Mouse (Mus musculus) kidney, postnatal 25 days (tissue): ENCODE measurements at regions not wholly inside any gene's neighbourhood (a gene's known extent, or its start where the extent isn't known, plus 50 kb on each side); places are given as distances from the start of the nearest gene placed in this dataset.

ENCODE experiments used
- DNase-seq, 2 experiments: peaks; one replicate each; pipeline ENCODE4 v3.0.0; 2021; ENCODE audit warnings: mixed read lengths in 2 of 2

DNA sequence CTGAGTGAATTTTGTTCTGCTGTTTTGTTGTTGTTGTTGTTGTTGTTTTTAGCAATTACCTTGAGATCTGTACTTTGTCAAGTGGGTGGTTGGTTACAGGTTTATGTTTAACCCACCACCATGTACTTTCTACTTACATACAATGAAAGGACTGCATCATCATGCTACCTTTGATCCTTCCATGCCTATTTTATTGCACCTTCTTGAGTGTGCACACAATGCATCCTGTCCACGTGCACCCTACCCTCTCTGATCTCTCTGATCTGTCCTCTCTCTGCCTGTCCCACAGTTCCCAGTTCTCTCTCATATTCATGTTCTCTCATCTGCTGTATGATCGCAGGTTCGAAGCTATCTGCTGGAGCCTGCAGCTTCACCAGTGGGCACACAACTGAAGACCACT lies 59.9 kb upstream of the Gas1 start:
- no peak for DNase-seq

DNA sequence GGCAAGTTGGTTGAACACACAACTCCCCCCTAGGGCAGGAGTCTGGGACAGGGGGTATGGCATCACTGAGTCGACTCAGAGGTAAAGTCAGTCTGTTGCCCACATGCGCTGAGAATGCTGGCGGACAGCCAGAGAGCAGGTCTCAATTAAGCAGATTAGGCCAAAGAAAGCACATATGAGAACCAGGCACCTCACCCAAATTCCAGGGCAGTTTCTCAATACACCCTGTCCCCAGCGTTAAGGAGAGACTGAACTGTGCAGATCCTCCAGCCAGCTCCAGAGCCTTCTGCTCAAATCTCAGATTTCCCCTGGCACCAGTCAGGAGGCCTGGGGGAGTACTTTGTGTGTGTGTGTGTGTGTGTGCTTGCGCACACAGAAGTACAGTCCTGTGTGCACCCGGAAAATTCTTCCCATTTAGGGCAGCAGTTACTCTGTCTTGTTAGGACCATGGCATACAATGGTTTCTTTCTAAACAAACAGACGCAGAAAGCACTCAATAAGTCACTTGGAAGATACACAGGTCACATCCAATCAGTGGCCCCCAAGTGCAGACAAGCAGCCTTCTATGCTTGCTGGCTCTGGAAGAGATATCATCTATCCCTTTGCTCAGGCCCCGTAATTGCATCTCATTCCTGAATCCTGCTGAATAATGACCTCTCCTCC lies 65.4 kb upstream of the Gas1 start:
- peak; percentile 14 to 48 for DNase-seq

DNA sequence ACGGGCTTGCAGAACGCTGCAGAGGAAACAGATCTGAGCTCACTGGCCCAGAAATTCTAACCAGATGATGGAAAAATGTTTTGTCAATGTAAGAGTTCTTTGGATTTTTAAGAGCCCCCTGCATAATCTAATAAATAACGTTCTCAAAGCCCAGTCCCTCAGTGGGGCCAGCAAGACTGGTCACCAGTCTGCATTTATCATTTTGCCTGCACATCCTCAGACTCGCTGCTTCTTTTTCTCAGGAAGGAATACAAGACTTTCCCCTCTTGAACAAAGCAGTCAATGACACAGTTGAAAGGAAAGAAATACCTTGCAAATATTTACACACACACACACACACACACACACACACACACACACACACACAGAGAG lies 65.9 kb upstream of the Gas1 start:
- no peak for DNase-seq

DNA sequence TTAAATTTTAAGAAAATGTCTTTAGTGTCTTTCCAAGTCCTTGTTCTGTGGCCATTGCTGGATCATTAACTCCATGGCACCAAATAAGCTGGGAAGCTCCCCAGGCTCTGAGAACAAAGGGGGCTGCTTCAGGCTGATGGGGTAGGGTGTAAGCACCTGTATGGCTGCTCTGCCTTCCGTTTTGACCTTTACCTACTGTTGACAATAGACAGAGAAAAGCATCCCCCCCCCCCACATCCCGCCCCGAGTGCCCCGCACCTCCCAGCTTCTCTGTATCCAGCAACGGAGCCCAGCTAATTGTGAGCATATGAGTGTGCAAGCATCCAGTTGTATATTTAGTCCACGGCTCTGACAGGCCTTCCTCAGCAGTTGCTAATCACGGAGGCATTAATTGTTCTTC lies 78.0 kb upstream of the Gas1 start:
- no peak for DNase-seq

DNA sequence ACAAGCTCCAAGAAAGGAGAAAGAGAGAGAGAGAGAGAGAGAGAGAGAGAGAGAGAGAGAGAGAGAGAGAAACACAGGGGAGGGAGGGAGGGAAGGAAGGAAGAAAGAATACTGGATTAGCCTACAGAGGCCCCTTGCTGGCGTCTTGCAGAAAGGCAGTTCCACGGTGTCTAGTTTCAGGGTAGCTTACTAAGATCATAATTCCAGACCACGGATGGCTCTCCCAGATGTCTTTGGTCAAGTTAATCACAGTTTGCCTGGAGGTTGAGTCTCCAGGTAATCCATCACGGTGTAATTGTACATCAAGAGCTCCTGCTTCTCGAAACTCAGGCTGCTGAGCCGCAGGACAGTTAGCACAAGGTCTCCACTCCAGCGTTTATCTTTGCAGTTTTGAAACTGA lies 78.5 kb upstream of the Gas1 start:
- no peak for DNase-seq

DNA sequence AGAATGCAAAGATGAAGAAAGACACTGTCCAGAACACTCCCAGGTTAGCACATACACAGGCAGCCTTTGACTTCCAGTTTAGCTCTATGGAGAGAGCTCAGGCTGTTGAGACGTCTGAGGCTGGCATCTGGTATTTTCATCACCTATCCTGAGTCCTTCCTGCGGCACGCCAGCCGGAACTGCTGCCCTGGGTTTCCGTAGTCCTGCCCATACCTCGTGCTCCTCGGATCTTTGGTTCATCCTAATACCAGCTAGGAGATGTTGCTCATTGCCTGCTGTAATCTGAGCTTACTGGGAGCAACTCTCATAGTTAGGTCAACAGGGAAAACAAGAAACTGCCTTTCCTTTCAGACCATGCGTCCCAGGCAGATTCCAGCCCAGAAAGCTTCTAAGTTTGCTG lies 79.8 kb upstream of the Gas1 start:
- DNase-seq = no peak

DNA sequence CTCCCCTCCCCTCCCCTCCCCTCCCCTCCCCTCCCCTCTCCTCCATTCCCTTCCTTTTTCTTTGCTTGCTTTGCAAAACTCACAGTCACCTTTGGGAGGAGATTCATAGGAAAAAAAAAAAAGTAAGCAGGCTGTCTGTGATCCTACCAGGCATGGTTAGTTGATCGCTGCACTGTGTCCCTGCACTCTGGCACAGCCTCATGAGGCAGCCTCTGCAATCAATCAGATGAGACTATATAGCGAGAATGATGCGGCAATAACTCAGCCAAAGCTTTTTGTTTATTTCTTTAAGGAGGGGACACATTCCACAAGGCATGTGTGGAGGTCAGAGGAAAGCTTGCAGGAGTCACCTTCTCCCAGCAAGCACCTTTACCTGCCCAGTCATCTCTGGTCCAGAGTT lies 80.7 kb upstream of the Gas1 start:
- peak in 1 of 2 experiments; percentile 49 for DNase-seq

DNA sequence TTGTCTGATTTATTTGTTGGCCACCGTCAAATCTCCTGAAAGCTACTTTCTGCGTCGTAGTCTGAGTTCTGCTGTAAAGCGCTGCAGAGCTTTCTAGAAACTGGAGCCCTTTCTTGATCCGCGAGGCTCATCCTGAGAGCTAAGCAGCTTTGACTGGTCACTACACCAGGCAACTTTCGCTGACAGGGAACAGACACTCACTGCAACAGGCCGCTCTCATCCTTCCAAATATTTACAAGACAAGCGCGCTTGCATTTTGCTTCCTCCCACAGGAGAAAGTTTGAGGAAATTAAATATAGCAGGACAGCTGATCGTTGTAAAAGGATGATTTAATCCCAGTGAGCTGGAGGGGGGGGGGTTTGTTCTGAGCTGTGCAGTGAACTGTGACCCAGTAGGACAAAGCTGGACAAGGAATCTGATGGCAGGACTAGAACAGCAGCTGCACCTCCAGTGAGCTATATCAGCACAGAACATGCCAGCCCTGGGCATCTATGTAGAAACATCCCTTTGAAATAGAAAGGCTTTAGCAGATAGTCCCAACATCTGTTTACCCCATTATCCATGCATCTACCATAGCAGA lies 85.4 kb upstream of the Gas1 start:
- no peak for DNase-seq

DNA sequence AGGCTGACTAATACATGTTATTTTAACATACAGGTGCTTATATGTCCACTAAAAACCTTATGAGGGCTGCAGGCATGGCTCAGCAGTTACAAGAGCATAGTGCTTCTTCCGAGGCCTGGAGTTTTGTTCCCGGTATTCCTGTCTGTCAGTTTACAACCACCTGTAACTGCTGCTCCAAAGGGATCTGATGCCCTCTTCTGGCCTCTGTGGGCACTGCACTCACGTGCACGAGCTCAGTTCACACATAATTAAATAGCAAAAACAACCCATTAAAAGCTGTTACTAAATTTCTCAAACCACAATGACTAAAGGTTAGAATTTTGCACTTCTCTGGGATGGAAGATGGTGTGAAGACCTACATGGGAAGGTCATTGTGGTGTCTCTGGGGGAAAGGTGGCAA lies 87.3 kb upstream of the Gas1 start:
- no peak for DNase-seq

DNA sequence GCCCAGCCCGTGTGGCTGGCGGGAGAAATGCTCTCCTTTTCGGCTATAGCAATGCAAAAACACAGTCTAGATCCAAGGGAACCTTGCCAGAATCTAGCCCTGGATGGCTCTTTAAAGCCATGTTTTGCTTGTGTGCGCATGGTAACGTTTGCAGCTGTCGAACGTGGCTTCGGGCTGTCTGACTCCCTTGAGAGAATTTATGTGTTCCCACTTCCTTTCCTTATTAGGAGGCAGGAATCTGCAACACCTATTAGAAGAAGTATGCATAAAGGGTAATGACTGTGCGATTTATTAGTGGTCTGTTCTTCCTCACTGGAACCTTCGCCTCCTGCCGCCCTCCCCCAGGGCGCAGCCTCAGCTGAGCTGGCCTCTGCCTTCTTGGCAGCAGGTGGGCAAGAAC lies 90.4 kb upstream of the Gas1 start:
- DNase-seq = peak; percentile 57 to 70

DNA sequence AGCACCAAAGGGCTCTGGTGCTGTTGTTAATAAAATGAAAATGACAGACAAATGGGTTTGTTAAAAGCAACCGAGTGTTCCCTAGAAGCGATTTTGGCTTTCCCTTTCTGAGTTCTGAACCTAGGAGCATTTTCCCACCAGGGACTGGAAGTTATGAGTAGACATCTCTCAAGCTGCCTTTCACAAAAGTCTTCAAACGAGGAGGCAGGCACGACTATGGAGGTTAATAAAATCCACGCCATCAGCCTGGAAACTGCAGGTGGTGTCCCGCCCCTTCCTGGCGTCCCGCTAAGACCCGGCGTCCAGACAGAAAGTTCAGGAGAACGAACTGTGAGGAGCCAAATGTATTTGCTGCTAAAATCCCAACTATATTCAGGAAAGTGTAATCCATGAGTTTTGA lies 91.1 kb upstream of the Gas1 start:
- DNase-seq = no peak

DNA sequence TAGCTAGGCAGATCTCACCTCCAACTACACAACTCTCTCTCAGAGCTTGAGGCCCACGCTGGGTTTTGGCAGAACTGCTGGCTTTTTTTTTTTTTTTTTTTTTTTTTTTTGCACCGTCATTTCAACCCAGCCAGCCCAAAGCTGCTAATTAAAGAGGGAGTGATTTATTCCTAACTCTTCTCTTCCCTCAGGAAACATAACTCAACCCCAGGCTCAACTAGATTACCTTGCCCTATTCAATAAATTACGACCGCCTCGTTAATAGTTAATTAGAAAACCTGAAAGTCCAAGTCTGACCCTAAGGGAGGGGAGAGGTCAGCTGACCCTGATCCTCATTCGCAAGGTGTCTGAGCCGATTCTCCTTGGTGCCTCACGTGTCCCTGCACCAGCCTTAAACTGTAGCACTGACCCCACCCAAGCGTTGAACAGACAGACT lies 92.3 kb upstream of the Gas1 start:
- DNase-seq = peak; percentile 55 to 76

DNA sequence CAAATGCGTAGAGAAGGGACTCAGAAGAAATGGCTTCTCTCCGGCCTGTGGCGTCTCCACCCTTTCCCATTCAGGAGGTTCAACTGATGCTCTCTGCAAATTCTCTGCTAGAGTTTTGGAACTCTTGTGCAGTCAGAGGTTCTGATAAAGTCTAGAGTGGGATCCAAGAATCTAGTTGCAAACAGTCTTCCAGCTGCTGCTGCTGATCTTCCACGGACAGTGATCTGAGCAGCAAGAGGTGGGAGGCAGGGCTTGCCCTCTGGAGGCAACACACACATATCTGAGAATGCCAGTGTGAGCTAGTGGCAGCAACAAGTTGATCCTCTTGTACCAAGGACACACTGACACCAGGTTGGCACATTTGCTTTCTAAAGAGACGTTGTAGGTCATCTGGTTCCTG lies 93.4 kb upstream of the Gas1 start:
- no peak for DNase-seq

DNA sequence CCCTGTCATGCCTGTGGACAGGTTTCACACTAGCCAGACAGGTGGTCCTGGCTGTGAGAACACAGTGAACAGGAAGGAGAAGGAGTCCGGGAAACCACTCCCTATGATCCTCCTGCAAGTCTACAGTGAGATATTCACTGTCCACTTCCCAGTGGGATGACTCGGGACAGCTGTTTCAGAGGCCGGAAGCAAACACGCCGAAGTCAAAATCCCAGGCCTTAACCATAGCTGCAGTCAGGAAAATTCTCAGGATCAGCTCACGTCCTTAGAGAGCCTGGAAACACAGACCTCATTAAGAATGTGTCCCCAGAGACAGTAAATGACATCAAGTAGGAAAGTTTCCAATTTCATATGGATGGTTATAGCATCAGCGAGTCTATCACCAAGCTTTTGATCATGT lies 96.2 kb upstream of the Gas1 start:
- DNase-seq = no peak

DNA sequence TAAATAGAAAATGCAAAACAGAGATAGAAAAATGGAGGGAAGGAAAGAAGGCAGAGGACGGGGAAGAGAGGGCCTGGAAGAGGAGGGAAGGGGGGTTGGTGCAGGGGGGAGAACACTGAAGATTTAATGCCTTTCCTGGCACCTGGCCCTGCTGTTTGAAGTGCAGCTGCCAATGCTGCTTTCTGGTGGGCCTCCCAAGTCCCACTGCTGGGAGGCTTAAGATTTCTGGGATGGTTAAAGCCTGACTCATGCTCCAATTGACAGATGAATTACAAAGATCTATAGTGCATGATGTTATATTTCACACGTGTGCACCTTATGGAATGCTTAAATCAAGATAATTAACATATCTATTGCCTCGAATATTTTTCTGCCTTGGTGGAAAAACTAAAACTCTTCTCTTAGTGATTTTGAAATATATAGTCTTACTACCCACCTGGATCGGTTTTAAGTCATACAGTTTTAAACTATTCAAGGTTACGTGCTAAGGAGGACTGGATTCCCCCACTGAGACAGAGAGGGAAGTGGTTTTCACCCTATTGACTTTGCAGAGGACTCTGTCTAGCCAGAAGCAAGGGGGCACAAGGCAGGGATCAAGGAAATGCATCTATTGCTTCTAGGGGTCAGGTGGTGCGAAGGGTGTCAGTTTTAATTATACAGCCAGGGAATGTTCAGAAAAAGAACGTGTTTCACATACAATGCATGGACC lies 105.5 kb upstream of the Gas1 start:
- no peak for DNase-seq

DNA sequence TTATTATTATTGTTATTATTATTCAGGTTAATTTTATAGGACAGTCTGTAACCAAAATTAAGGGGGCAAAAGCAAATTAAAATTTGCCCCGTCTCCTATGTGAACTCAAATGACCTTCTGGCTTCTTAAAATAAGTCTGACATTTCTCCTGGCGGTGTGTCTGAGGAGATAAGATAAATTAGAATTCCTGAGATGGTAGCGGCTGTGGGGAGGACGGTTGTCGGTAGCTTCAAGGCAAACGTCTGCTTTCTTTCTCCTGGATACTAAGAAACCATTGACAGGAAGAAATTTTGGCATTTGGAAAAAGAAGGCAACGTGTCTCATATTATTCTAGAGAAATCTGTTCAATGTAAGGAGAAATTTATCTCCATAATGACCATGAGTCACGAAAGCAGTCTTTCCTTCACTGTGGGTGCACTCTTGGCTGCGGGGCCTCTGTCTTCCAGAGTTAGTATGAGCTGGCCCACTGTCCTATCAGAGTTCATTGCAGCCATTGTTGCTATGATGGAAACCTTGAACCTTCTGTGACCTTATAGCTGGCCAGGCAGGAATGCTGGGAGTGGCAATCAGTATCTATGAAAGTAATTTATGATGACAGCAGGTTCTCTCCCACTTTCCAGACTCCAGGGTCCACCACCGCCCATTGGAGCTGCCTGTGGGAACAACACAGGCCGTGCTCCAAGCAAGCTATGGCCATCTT lies 109.5 kb upstream of the Gas1 start:
- no peak for DNase-seq

DNA sequence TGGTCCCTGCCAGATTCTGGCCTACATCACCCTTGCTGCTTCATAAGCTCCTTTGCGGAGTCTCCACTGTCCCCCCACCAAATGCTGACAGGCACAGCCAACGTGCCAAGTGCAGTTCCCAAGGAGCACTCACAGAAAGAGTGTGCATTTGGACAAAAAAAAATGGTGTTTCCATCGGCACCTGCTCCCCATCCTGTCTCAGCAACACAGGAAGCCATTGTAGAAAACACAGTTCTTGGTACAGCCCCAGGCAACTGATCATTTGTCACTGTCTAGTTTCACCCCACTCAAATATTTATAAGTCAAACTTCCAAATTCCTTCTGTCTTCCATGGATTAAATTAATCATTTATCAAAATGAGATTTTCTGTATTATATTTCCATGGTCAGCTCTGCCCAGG lies 112.5 kb upstream of the Gas1 start:
- DNase-seq = no peak

DNA sequence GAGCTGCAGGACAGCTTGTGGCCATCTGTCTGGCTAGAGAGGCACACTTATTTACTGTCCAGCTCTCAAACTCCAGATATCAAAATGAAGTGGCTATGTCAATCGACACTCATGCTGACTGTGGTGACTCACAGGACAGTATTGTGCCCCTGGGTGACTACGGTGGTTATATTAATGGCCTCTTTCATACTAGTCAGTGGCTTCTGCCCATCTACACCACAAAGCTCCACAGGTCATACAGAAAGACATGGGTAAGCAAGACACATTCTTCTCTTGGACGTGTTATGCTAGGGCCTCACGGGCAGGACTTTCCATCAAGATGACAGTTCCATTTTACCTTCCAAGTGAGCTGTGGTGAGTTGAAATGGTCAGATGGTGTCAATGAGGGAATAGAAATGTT lies 113.7 kb upstream of the Gas1 start:
- no peak for DNase-seq

DNA sequence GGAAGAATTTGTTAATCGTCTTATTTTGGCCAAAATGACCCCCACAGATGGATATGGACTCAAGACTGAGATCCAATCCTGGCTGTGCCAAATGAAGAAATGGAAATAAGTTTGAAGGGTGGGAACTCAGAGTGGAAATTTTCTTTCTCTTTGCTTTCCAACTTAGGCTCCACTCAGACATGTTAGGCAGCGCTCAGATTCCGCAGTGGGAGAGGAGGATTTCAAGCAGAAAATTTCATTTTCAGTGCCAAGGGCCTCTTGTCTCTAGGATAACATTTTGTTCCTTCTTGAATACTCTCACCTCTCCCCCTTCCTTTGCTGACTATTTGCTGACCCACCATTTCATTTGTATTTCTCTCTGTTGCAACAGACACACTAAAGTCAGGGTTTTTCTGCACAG lies 114.2 kb upstream of the Gas1 start:
- DNase-seq = no peak

DNA sequence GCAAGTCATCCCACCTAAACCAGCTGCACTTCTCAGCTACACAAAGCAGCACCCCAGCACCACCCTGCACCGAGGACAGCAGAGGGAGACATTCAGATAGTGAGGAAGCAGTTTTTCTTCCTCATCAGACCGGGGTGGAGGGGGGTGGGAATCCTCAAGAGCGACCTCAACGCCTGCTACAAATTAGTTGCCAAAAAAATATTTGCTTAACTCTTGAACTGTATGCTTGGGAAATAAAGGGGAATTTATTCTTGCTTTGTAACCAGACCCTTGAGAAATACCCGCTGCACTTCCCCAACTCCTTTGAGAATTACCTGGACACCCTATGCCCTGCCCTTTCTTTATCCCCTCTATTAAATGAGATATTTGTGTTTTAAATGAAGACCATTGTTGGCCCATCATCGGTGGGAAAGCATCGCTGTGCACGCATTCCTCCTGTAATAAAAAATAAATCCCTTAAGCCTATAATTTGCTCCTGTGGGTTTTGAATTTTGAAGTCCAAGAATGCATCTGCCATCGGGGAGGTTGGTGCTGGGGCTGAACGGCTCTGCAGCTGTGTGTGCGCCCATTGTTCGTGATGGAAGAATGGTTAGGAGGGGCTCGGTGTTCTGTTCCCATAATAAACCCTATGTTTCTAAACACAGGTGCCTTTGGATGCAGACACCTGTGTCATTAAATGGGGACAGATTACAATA lies 119.2 kb upstream of the Gas1 start:
- DNase-seq = no peak

DNA sequence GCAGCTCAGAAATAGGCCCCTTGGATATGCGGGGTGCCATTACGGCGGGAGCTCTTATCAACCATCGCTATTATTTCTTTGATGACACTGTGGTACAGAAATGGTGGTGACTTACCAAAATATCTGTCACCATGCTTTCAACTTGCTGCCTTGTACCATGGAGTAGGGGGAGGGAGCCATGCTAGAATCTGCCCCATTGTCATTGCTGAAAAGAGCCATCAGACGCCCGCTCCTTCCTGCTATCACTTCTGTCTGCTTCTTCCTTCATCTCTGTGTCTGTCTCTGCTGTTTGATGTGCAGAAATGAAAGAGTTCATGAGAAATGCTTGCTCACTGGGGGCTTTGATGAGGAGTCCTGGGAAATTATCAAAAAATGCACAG lies 119.7 kb upstream of the Gas1 start:
- DNase-seq = no peak

DNA sequence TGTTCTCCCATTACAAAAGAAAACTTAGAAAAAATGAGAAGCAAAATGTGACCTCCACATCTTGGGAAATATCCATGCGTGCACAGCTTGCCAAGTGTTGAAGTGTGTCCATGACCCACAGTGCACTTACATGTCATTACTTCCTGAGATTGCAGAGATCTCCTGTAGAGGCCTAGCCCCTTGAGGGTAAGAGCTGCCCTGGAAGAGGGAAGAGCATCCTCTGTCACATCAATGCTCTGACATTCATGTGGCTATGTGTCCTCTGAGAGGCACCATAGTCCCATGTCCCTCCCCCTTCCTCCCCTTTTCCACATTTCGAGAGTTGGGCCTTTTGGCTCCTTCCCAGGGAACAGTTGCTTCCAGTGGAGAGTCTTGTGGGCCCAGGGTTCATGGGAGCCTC lies 121.4 kb upstream of the Gas1 start:
- DNase-seq = peak; percentile 16 to 51

DNA sequence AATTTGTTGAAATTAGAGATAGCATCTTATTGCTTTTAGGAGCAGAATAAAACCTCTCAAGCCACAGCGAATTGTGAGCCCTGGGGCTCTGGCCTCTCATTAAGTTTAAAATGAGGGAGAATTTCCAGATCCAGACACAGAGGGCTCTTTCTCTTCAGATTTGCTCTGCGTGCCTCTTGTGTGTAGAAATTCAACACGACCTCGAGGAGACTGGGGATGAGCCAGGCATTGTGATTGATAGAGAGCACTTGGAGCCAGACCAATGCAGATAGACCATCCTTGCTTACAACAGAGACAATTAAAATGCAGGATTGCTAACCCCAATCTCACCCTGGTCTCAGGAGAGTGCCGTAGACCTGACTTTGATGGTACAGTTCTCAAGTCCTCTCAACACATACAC lies 121.9 kb upstream of the Gas1 start:
- DNase-seq = no peak
